Comparison of ENCODE assay signal across 29 mouse cellular contexts in the genomic region with DNA sequence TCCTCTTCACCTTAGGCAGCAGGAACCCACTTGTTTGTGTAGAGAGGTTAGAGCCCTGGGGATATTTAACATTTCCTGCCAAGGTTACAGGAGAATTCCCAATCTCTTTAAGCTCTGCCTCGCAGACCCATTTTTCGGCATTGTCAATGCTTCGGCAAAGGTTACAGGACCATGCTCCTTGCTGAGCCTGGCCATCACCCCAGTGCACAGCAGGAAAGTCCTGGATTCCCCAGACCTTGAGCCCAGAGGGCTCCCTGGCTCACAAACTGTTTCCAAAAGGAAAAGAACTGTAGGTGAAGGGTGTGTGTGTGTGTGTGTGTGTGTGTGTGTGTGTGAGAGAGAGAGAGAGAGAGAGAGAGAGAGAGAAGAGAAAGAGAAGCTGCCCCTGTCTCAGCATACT. TPM values are rescaled to one million over a fixed set of nuclear protein-coding genes. Genes with fewer than 3 reads are reported as not detected.
DNase-seq lines count a peak whose midpoint lies in the region; ATAC-seq and TF ChIP-seq lines count a peak whose summit lies in the region.
"Had no signal": no experiment of that assay in that cellular context is flagged by ENCODE, and none has a peak within 500 bp of the region (broad histone marks: within the 10 kb centered on the region; RNA-seq: fewer than 3 reads in every experiment).

No protein-coding gene starts in this region.

- no peak for ATAC-seq in hindbrain, embryonic 12.5 days (ENCODE audit: low FRiP score)
- ATAC-seq in hindbrain, embryonic 11.5 days (ENCODE audit: low FRiP score): no peak
- no peak for ATAC-seq in hindbrain, embryonic 14.5 days (ENCODE audit: low FRiP score)
- ATAC-seq in midbrain, embryonic 16.5 days: no peak
- ATAC-seq: forebrain, embryonic 13.5 days; liver, postnatal 0 days; lung, postnatal 0 days had no signal

- 7% methylated on average over 3 of the region's 3 CpGs for WGBS in cerebellum, adult 2 months
- WGBS in hindbrain, embryonic 12.5 days: 81% methylated on average over 3 of the region's 3 CpGs
- 75% methylated on average over 3 of the region's 3 CpGs for WGBS in hindbrain, embryonic 11.5 days
- 77% methylated on average over 3 of the region's 3 CpGs for WGBS in hindbrain, embryonic 14.5 days
- 75% methylated on average over 3 of the region's 3 CpGs for WGBS in midbrain, embryonic 16.5 days

- peaks cover 56% of the 10 kb centered on the region for H3K4me1 ChIP-seq in cerebellum, adult 2 months (ENCODE audit: control insufficient read depth, insufficient read depth, low read length)
- H3K4me1 ChIP-seq in hindbrain, embryonic 12.5 days: peaks cover 62% of the 10 kb centered on the region
- peaks cover 7% of the 10 kb centered on the region; the same call in 1 of the 2 replicates for H3K4me1 ChIP-seq in hindbrain, embryonic 11.5 days (replicated peaks; ENCODE audit: control insufficient read depth, insufficient read depth, low read length)
- H3K4me1 ChIP-seq in hindbrain, embryonic 14.5 days (replicated peaks; ENCODE audit: control insufficient read depth, insufficient read depth, low read length): peaks cover 49% of the 10 kb centered on the region
- peaks cover 63% of the 10 kb centered on the region for H3K4me1 ChIP-seq in midbrain, embryonic 16.5 days (ENCODE audit: control insufficient read depth, insufficient read depth, low read length)

- peaks cover 5% of the 10 kb centered on the region; the same call in 1 of the 2 replicates for H3K36me3 ChIP-seq in hindbrain, embryonic 12.5 days
- no peaks in the 10 kb centered on the region for H3K36me3 ChIP-seq in hindbrain, embryonic 11.5 days (ENCODE audit: control insufficient read depth, insufficient read depth, low read length)
- H3K36me3 ChIP-seq in hindbrain, embryonic 14.5 days (replicated peaks; ENCODE audit: control insufficient read depth, insufficient read depth): peaks cover 29% of the 10 kb centered on the region
- no peaks in the 10 kb centered on the region for H3K36me3 ChIP-seq in midbrain, embryonic 16.5 days (ENCODE audit: control insufficient read depth, insufficient read depth, low read length)
- H3K36me3 ChIP-seq: embryonic facial prominence, embryonic 13.5 days; heart, embryonic 13.5 days; kidney, embryonic 15.5 days; limb, embryonic 12.5 days had no signal

- H3K9ac ChIP-seq in hindbrain, embryonic 12.5 days: peak overlapping the region; percentile 38; the same call in 1 of the 2 replicates
- H3K9ac ChIP-seq in hindbrain, embryonic 11.5 days (ENCODE audit: low read depth, low read length): no peak overlapping the region
- 0 out of 2 replicates have a peak overlapping the region, but pooled peaks have one; percentile 22 for H3K9ac ChIP-seq in hindbrain, embryonic 14.5 days
- H3K9ac ChIP-seq in midbrain, embryonic 16.5 days (ENCODE audit: low read depth, low read length): peak overlapping the region; percentile 4; the same call in 1 of the 2 replicates
- H3K9ac ChIP-seq: embryonic facial prominence, embryonic 13.5 days; forebrain, embryonic 13.5 days; heart, embryonic 13.5 days; kidney, embryonic 15.5 days; limb, embryonic 12.5 days; liver, postnatal 0 days had no signal

- TF ChIP-seq CTCF in cerebellum, adult 2 months (IDR thresholded peaks at IDR 0.05; ENCODE audit: borderline replicate concordance, insufficient read depth, low read depth, low read length): no peak

- H3K4me2 ChIP-seq in hindbrain, embryonic 12.5 days (replicated peaks): peak overlapping the region; percentile 27
- no peak overlapping the region for H3K4me2 ChIP-seq in hindbrain, embryonic 11.5 days (replicated peaks; ENCODE audit: low read depth, low read length)
- H3K4me2 ChIP-seq in hindbrain, embryonic 14.5 days (replicated peaks): peak overlapping the region; percentile 69
- H3K4me2 ChIP-seq in midbrain, embryonic 16.5 days (ENCODE audit: low read length): peak overlapping the region; percentile 52
- H3K4me2 ChIP-seq: embryonic facial prominence, embryonic 13.5 days; forebrain, embryonic 13.5 days; heart, embryonic 13.5 days; kidney, embryonic 15.5 days; limb, embryonic 12.5 days; liver, embryonic 11.5 days had no signal

- H3K9me3 ChIP-seq in hindbrain, embryonic 12.5 days (replicated peaks): no peaks in the 10 kb centered on the region
- no peaks in the 10 kb centered on the region for H3K9me3 ChIP-seq in hindbrain, embryonic 11.5 days (ENCODE audit: control insufficient read depth, low read length)
- no peaks in the 10 kb centered on the region for H3K9me3 ChIP-seq in hindbrain, embryonic 14.5 days (ENCODE audit: control insufficient read depth, low read length)
- no peaks in the 10 kb centered on the region for H3K9me3 ChIP-seq in midbrain, embryonic 16.5 days (replicated peaks; ENCODE audit: control insufficient read depth, low read length, poor library complexity, severe bottlenecking)
- H3K9me3 ChIP-seq: embryonic facial prominence, embryonic 13.5 days; forebrain, embryonic 13.5 days; heart, embryonic 13.5 days; kidney, embryonic 15.5 days; limb, embryonic 12.5 days had no signal

- DNase-seq in cerebellum, adult 2 months: peak; percentile 66 to 67
- DNase-seq in cerebellum, adult 8-10 months: no peak
- no peak for DNase-seq in hindbrain, embryonic 11.5 days (ENCODE audit: low spot score)
- DNase-seq in hindbrain, embryonic 14.5 days (ENCODE audit: low spot score): no peak
- DNase-seq in urinary bladder, adult 18-20 months (ENCODE audit: low spot score in 2 of 2): no peak
- no peak for DNase-seq in heart, adult 9 months (ENCODE audit: low spot score in 2 of 2)
- DNase-seq: adrenal gland, postnatal 25 days; embryo, embryonic 11 days; gastrocnemius, postnatal 25 days; heart, adult 18-20 months; heart, postnatal 14 days; kidney, adult 11 months; kidney, postnatal 4 days; liver, postnatal 0 days; right cerebral cortex, postnatal 4 days; thymus, postnatal 14 days had no signal

- TF ChIP-seq POLR2A in cerebellum, adult 2 months (IDR thresholded peaks at IDR 0.05; ENCODE audit: borderline replicate concordance, insufficient read depth, low read length): no peak

- H3K27ac ChIP-seq in cerebellum, adult 2 months (ENCODE audit: insufficient read depth, low read length): 0 out of 2 replicates have a peak overlapping the region, but pooled peaks have one; percentile 17
- H3K27ac ChIP-seq in hindbrain, embryonic 12.5 days: no peak overlapping the region
- no peak overlapping the region for H3K27ac ChIP-seq in hindbrain, embryonic 11.5 days (ENCODE audit: low read depth, low read length)
- no peak overlapping the region; the same call in 1 of the 2 replicates for H3K27ac ChIP-seq in hindbrain, embryonic 14.5 days
- H3K27ac ChIP-seq in midbrain, embryonic 16.5 days (ENCODE audit: low read length): no peak overlapping the region
- H3K27ac ChIP-seq: embryonic facial prominence, embryonic 13.5 days; forebrain, embryonic 13.5 days; heart, embryonic 13.5 days; kidney, embryonic 15.5 days; limb, embryonic 12.5 days; macrophage had no signal

- no peaks in the 10 kb centered on the region for H3K27me3 ChIP-seq in cerebellum, adult 2 months (ENCODE audit: control insufficient read depth, insufficient read depth, low read length)
- peaks cover 16% of the 10 kb centered on the region for H3K27me3 ChIP-seq in hindbrain, embryonic 12.5 days
- H3K27me3 ChIP-seq in hindbrain, embryonic 11.5 days (ENCODE audit: control insufficient read depth, insufficient read depth, low read length): peaks cover 12% of the 10 kb centered on the region
- no peaks in the 10 kb centered on the region for H3K27me3 ChIP-seq in hindbrain, embryonic 14.5 days (ENCODE audit: control insufficient read depth, insufficient read depth, low read length)
- no peaks in the 10 kb centered on the region for H3K27me3 ChIP-seq in midbrain, embryonic 16.5 days (ENCODE audit: control insufficient read depth, insufficient read depth, low read depth, low read length)

- H3K4me3 ChIP-seq in cerebellum, adult 2 months (replicated peaks; ENCODE audit: insufficient read depth, low read depth, low read length): peak overlapping the region; percentile 20
- no peak overlapping the region for H3K4me3 ChIP-seq in hindbrain, embryonic 12.5 days
- no peak overlapping the region for H3K4me3 ChIP-seq in hindbrain, embryonic 11.5 days (ENCODE audit: low read depth, low read length)
- no peak overlapping the region for H3K4me3 ChIP-seq in hindbrain, embryonic 14.5 days (replicated peaks; ENCODE audit: low read length)
- H3K4me3 ChIP-seq in midbrain, embryonic 16.5 days (ENCODE audit: low read depth, low read length): peak overlapping the region; percentile 11; the same call in 1 of the 2 replicates
- H3K4me3 ChIP-seq: embryonic facial prominence, embryonic 13.5 days; erythroblast, embryonic 14.5 days; forebrain, embryonic 13.5 days; heart, embryonic 13.5 days; kidney, embryonic 15.5 days; limb, embryonic 12.5 days had no signal

RNA-seq across cellular contexts. Expression of a gene that starts 4.7 kb away (rescaled TPM):
- polyA plus RNA-seq in cerebellum, adult 2 months (2012; rRNA removed): 102 and 104 TPM in 2 replicates
- polyA plus RNA-seq in hindbrain, embryonic 12.5 days (2016; fragmentation: Nextera tagmentation; extraction: Ambion mirVana): 48.6 and 61.6 TPM in 2 replicates
- polyA plus RNA-seq in hindbrain, embryonic 11.5 days (2014; fragmentation: Nextera tagmentation; extraction: Ambion mirVana): 14.4 and 21.0 TPM in 2 replicates
- 49.7 and 51.7 TPM in 2 replicates for polyA plus RNA-seq in hindbrain, embryonic 14.5 days (2014; fragmentation: Nextera tagmentation; extraction: Ambion mirVana)
- 47.9 and 53.9 TPM in 2 replicates for polyA plus RNA-seq in midbrain, embryonic 16.5 days (2015; fragmentation: Nextera tagmentation; extraction: Ambion mirVana)
- polyA plus RNA-seq: erythroblast, embryonic 14.5 days had no signal

RNA-seq across cellular contexts. Expression of a gene that starts 23.4 kb away (rescaled TPM):
- 15.5 and 15.6 TPM in 2 replicates for polyA plus RNA-seq in cerebellum, adult 2 months (2012; rRNA removed)
- 177 and 185 TPM in 2 replicates for polyA plus RNA-seq in hindbrain, embryonic 12.5 days (2016; fragmentation: Nextera tagmentation; extraction: Ambion mirVana)
- polyA plus RNA-seq in hindbrain, embryonic 11.5 days (2014; fragmentation: Nextera tagmentation; extraction: Ambion mirVana): 161 and 202 TPM in 2 replicates
- 44.9 and 51.3 TPM in 2 replicates for polyA plus RNA-seq in hindbrain, embryonic 14.5 days (2014; fragmentation: Nextera tagmentation; extraction: Ambion mirVana)
- polyA plus RNA-seq in midbrain, embryonic 16.5 days (2015; fragmentation: Nextera tagmentation; extraction: Ambion mirVana): 39.0 and 48.9 TPM in 2 replicates

RNA-seq across cellular contexts. Expression of a gene that starts 27.1 kb away (rescaled TPM):
- 82.3 and 87.1 TPM in 2 replicates for polyA plus RNA-seq in cerebellum, adult 2 months (2012; rRNA removed)
- polyA plus RNA-seq in hindbrain, embryonic 12.5 days (2016; fragmentation: Nextera tagmentation; extraction: Ambion mirVana): 123 and 141 TPM in 2 replicates
- polyA plus RNA-seq in hindbrain, embryonic 11.5 days (2014; fragmentation: Nextera tagmentation; extraction: Ambion mirVana): 99.1 and 103 TPM in 2 replicates
- 93.2 and 107 TPM in 2 replicates for polyA plus RNA-seq in hindbrain, embryonic 14.5 days (2014; fragmentation: Nextera tagmentation; extraction: Ambion mirVana)
- 86.0 and 110 TPM in 2 replicates for polyA plus RNA-seq in midbrain, embryonic 16.5 days (2015; fragmentation: Nextera tagmentation; extraction: Ambion mirVana)

RNA-seq across cellular contexts. Expression of a gene that starts 30.4 kb away (rescaled TPM):
- not detected in 2 replicates for polyA plus RNA-seq in cerebellum, adult 2 months (2012; rRNA removed)
- polyA plus RNA-seq in hindbrain, embryonic 12.5 days (2016; fragmentation: Nextera tagmentation; extraction: Ambion mirVana): not detected in 2 replicates
- polyA plus RNA-seq in hindbrain, embryonic 11.5 days (2014; fragmentation: Nextera tagmentation; extraction: Ambion mirVana): not detected in 2 replicates
- not detected in 2 replicates for polyA plus RNA-seq in hindbrain, embryonic 14.5 days (2014; fragmentation: Nextera tagmentation; extraction: Ambion mirVana)
- polyA plus RNA-seq in midbrain, embryonic 16.5 days (2015; fragmentation: Nextera tagmentation; extraction: Ambion mirVana): not detected in 2 replicates
- polyA plus RNA-seq: brain, embryonic 14.5 days; embryonic facial prominence, embryonic 13.5 days; forebrain, embryonic 13.5 days; heart, embryonic 13.5 days; kidney, embryonic 15.5 days; limb, embryonic 12.5 days; liver, embryonic 11.5 days; macrophage; stomach, embryonic 14.5 days had no signal

RNA-seq across cellular contexts. Expression of a gene that starts 42.4 kb away (rescaled TPM):
- polyA plus RNA-seq in cerebellum, adult 2 months (2012; rRNA removed): 130 and 143 TPM in 2 replicates
- 0.69 and 0.92 TPM in 2 replicates for polyA plus RNA-seq in hindbrain, embryonic 12.5 days (2016; fragmentation: Nextera tagmentation; extraction: Ambion mirVana)
- 0.25 and 0.36 TPM in 2 replicates for polyA plus RNA-seq in hindbrain, embryonic 11.5 days (2014; fragmentation: Nextera tagmentation; extraction: Ambion mirVana)
- polyA plus RNA-seq in hindbrain, embryonic 14.5 days (2014; fragmentation: Nextera tagmentation; extraction: Ambion mirVana): 2.0 and 2.2 TPM in 2 replicates
- polyA plus RNA-seq in midbrain, embryonic 16.5 days (2015; fragmentation: Nextera tagmentation; extraction: Ambion mirVana): 1.4 and 1.7 TPM in 2 replicates

Comparison
In these comparisons a context has a peak if more than half of its experiments do, and no peak if none do; other contexts are left out.
1. DNase-seq: peak in cerebellum, adult 2 months (2 of 2); none in cerebellum, adult 8-10 months (single experiment), hindbrain, embryonic 11.5 days (single experiment), hindbrain, embryonic 14.5 days (single experiment), urinary bladder, adult 18-20 months (0 of 2) and heart, adult 9 months (0 of 2).
2. H3K4me3 ChIP-seq: peak in cerebellum, adult 2 months (single experiment) and midbrain, embryonic 16.5 days (single experiment); none in hindbrain, embryonic 12.5 days (single experiment), hindbrain, embryonic 11.5 days (single experiment) and hindbrain, embryonic 14.5 days (single experiment).